Mouse (Mus musculus) spleen, embryonic (tissue): ENCODE results near the gene Dnajc6.

Source experiments
- CTCF ChIA-PET: fragments of 350-600 bp; sonication (Branson Sonifier 250); formaldehyde crosslinking; loops from one replicate; lab custom pipeline; 2022; lab: Charles Lee

Dnajc6 gene

GRCm38 (mm10) chr4:101496534-101497237 lies at the start of gene Dnajc6:
Dnajc6 (plus strand) TSS chr4:101496648.
- CTCF ChIA-PET: interaction anchor here (0.5 to 0.6 kb wide), 2 partner anchors 16 to 292 kb away, joined by 3 to 4 read pairs; no protein-coding TSS in a partner anchor

GRCm38 (mm10) chr4:101448701-101449100 lies 47.7 kb upstream of the Dnajc6 start:
- CTCF ChIA-PET: no interaction called here

GRCm38 (mm10) chr4:101449344-101449743 lies 47.1 kb upstream of the Dnajc6 start:
- CTCF ChIA-PET: no interaction called here

GRCm38 (mm10) chr4:101450150-101450780 lies 46.2 kb upstream of the Dnajc6 start:
- CTCF ChIA-PET: no interaction called here

- CTCF ChIA-PET: interaction anchor here (0.6 kb wide), 1 partner anchor 1807 kb away, joined by 3 read pairs; no protein-coding TSS in a partner anchor
These were observed 45.4 kb upstream of the Dnajc6 start for GRCm38 (mm10) chr4:101451089-101451488.

GRCm38 (mm10) chr4:101452829-101453228 lies 43.6 kb upstream of the Dnajc6 start:
- CTCF ChIA-PET: no interaction called here

GRCm38 (mm10) chr4:101457176-101457575 lies 39.3 kb upstream of the Dnajc6 start:
- CTCF ChIA-PET: no interaction called here

- CTCF ChIA-PET: no interaction called here
These were observed 38.1 kb upstream of the Dnajc6 start for GRCm38 (mm10) chr4:101458341-101458740.

- CTCF ChIA-PET: no interaction called here
These were observed 37.1 kb upstream of the Dnajc6 start for GRCm38 (mm10) chr4:101459358-101459757.

- CTCF ChIA-PET: no interaction called here
These were observed 36.3 kb upstream of the Dnajc6 start for GRCm38 (mm10) chr4:101460114-101460513.

- CTCF ChIA-PET: no interaction called here
These were observed 34.4 kb upstream of the Dnajc6 start for GRCm38 (mm10) chr4:101462065-101462464.

- CTCF ChIA-PET: no interaction called here
These were observed 30.2 kb upstream of the Dnajc6 start for GRCm38 (mm10) chr4:101466264-101466663.

- CTCF ChIA-PET: no interaction called here
These were observed 27.2 kb upstream of the Dnajc6 start for GRCm38 (mm10) chr4:101469242-101469641.

- CTCF ChIA-PET: interaction anchor here (0.7 kb wide), 1 partner anchor 208 kb away, joined by 8 read pairs; no protein-coding TSS in a partner anchor
These were observed 25.9 kb upstream of the Dnajc6 start for GRCm38 (mm10) chr4:101470543-101470942.

- CTCF ChIA-PET: no interaction called here
These were observed 23.7 kb upstream of the Dnajc6 start for GRCm38 (mm10) chr4:101472767-101473166.

GRCm38 (mm10) chr4:101490320-101490917 lies 6.0 kb upstream of the Dnajc6 start:
- CTCF ChIA-PET: no interaction called here

- CTCF ChIA-PET: no interaction called here
These were observed 4.7 kb upstream of the Dnajc6 start for GRCm38 (mm10) chr4:101491704-101492103.

- CTCF ChIA-PET: no interaction called here
These were observed 2.7 kb upstream of the Dnajc6 start for GRCm38 (mm10) chr4:101493611-101494197.

- CTCF ChIA-PET: no interaction called here
These were observed 287 bp upstream of the Dnajc6 start for GRCm38 (mm10) chr4:101496188-101496533.

- CTCF ChIA-PET: interaction anchor here (0.5 to 0.6 kb wide), 2 partner anchors 16 to 293 kb away, joined by 3 to 4 read pairs; no protein-coding TSS in a partner anchor
These were observed 888 bp downstream of the Dnajc6 start for GRCm38 (mm10) chr4:101497336-101497735.

- CTCF ChIA-PET: no interaction called here
These were observed 8.1 kb downstream of the Dnajc6 start for GRCm38 (mm10) chr4:101504470-101505007.

- CTCF ChIA-PET: no interaction called here
These were observed 9.5 kb downstream of the Dnajc6 start for GRCm38 (mm10) chr4:101505966-101506365.
